Mouse (Mus musculus) ES-E14 (cell line): ENCODE measurements around the gene Mitf. TPM values are rescaled to one million over a fixed set of nuclear protein-coding genes. Genes with fewer than 3 reads are reported as not detected.

Source experiments
- DNase-seq: peaks from one replicate; pipeline ENCODE4 v3.0.0-alpha.2; 2013; ENCODE audit warnings: low read depth, low spot score
- H3K27ac ChIP-seq: 2 replicates; pipeline ENCODE4 v1.5.1; 2012; ENCODE audit warnings: low read depth, mild to moderate bottlenecking, low read length, moderate library complexity, mixed read lengths; ENCODE audit not compliant: poor library complexity, insufficient read depth, severe bottlenecking
- H3K36me3 ChIP-seq: 2 replicates; pipeline ENCODE4 v1.6.1; 2012; ENCODE audit warnings: mild to moderate bottlenecking, low read length, moderate library complexity, mixed read lengths; ENCODE audit not compliant: control insufficient read depth, poor library complexity, insufficient read depth, severe bottlenecking
- H3K4me1 ChIP-seq, 2 experiments: fragments of 150-350 bp in 1 of 2; sonication (generic) in 1 of 2; 2 replicates each; pipeline ENCODE4 v1.6.1; 2012; ENCODE audit warnings: low read length in 2 of 2, mild to moderate bottlenecking in 1 of 2, mixed read lengths in 1 of 2; ENCODE audit not compliant: control insufficient read depth in 2 of 2, insufficient read depth in 2 of 2, poor library complexity in 1 of 2
- H3K4me3 ChIP-seq, 2 experiments: fragments of 150-350 bp in 1 of 2; sonication (generic) in 1 of 2; 2 replicates each; pipeline ENCODE4 v1.5.1; 2012; ENCODE audit warnings: low read length in 2 of 2, low read depth in 1 of 2, mild to moderate bottlenecking in 1 of 2, mixed read lengths in 1 of 2; ENCODE audit not compliant: insufficient read depth in 1 of 2, poor library complexity in 1 of 2, severe bottlenecking in 1 of 2
- H3K9ac ChIP-seq: 2 replicates; pipeline ENCODE4 v1.6.1; 2012; ENCODE audit warnings: low read depth, mild to moderate bottlenecking, low read length, mixed read lengths; ENCODE audit not compliant: poor library complexity, insufficient read depth, severe bottlenecking
- H3K9me3 ChIP-seq: fragments of 150-350 bp; sonication (generic); 2 replicates; pipeline ENCODE4 v1.6.1; 2012; ENCODE audit warnings: low read depth, mild to moderate bottlenecking, low read length; ENCODE audit not compliant: control insufficient read depth, insufficient read depth
- CHD2 ChIP-seq: IDR thresholded peaks from 2 replicates; pipeline ENCODE4 v1.6.1; 2014; ENCODE audit warnings: mild to moderate bottlenecking, low read depth, low read length, inconsistent platforms
- HCFC1 ChIP-seq: IDR thresholded peaks from 2 replicates; pipeline ENCODE4 v1.6.1; 2012; ENCODE audit warnings: low read length, inconsistent platforms, borderline replicate concordance; ENCODE audit not compliant: insufficient read depth
- MAFK ChIP-seq: IDR thresholded peaks from 2 replicates; pipeline ENCODE4 v1.6.1; 2014; ENCODE audit warnings: mild to moderate bottlenecking, low read depth, low read length, inconsistent platforms; ENCODE audit not compliant: insufficient read depth
- ZC3H11A ChIP-seq: IDR thresholded peaks from 2 replicates; pipeline ENCODE4 v1.6.1; 2012; ENCODE audit warnings: low read depth, mild to moderate bottlenecking, inconsistent platforms, low read length, borderline replicate concordance
- ZNF384 ChIP-seq: IDR thresholded peaks from 2 replicates; pipeline ENCODE4 v1.6.1; 2012; ENCODE audit warnings: low read depth, low read length, inconsistent platforms
- in situ Hi-C, 2 experiments: fragments of 600-800 bp; cut with MboI; formaldehyde crosslinking; loops; one replicate each; pipeline ENCODE4 v1.15.1; 2025; ENCODE audit warnings: low sequenced_read_pairs in 2 of 2, inconsistent platforms in 1 of 2; ENCODE audit not compliant: unreplicated experiment in 2 of 2
- total RNA-seq: library from RNA; depleted of rRNA; stranded (reverse); fragments of 300-350 nt; gene quantifications from 2 replicates; pipeline ENCODE4 v1.2.3, GENCODE M21; 2012

Gene Mitf
- total RNA-seq, 1 experiment = 9.3 TPM

DNA sequence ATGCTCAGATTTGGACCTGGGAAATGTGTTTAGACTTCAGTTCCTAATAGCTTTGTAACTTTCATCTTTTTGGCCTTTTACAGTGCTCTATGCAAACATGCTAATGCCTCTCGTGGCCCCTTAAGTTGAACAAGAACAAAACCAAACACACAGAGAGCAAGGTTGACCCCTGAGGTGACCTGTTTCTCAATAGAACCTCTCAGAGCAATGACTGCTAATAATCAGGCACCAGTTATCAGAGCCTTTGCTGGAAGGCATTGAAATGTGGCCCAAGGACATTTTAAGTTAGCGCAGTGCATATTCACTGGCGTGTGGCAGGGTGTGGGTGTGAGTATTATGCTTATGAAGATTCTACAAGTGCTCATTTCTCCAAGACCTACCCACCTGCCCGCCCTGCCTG is 194.7 kb downstream of the Mitf start:
- Histone ChIP-seq H3K4me1 (peaks cover 0 to 6% of the 10 kb centered on the region in 2 experiments; a peak in 2 of 4 replicates), H3K27ac (no peak overlapping the region), H3K9ac (no peak overlapping the region), H3K36me3 (no peaks in the 10 kb centered on the region), H3K9me3 (no peaks in the 10 kb centered on the region), H3K4me3 (no peak overlapping the region)
- no peak for TF ChIP-seq MAFK
- no peak for TF ChIP-seq ZC3H11A
- TF ChIP-seq ZNF384 = no peak
- no peak for TF ChIP-seq HCFC1
- no peak for TF ChIP-seq CHD2
- in situ Hi-C loops = loop anchor here in 1 of 2 experiments (10.0 kb wide), 1 partner anchor 247 kb away; no protein-coding TSS in a partner anchor
- no peak for DNase-seq

DNA sequence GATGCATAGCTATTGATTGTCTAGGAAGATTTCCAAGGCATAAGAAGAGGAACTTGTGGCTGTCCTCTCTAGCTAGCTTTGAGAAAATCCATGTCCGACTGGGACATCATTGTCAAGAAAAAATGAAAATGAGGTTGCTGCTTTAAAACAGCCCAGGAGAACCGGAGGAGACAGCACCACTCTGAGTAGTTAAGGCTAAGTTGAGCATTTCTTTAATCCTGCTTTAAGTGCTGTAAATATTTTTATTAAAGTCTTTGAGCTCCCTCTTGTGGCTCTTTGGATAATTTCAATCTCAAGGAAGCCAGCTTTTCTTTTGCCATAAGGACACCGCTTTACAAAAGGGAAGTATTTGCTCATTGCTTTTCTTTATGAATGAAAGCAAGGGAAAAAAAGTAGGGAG is 196.3 kb downstream of the Mitf start:
- peak; percentile 51 for DNase-seq
- TF ChIP-seq CHD2 (no peak), ZNF384 (no peak), MAFK (no peak), HCFC1 (no peak), ZC3H11A (peak; percentile 42; the same call in 1 of the 2 replicates)
- in situ Hi-C loops = loop anchor here in 1 of 2 experiments (10.0 kb wide), 1 partner anchor 248 kb away; no protein-coding TSS in a partner anchor

DNA sequence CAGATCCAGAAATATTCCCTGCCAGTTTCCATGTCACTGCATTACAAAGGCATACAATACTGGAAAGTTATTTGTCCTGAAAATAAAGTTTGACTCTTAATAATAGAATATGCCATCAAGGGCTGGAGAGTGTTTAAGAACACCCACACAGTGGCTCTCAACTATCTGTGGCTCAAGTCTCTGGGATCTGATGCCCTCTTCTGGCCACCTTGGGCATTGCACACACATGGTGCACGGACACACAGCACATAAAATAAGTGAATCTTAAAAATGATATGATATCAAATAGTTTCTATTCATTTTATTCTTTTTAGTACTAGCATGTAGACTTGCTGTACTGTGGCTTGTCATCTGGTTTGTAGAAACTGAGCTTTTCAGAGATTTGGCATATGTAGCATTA is 198.7 kb downstream of the Mitf start:
- no peaks in the 10 kb centered on the region for H3K36me3 ChIP-seq
- H3K9me3 ChIP-seq = no peaks in the 10 kb centered on the region
- H3K4me1 ChIP-seq = no peaks in the 10 kb centered on the region
- TF ChIP-seq HCFC1 (no peak), CHD2 (no peak), ZC3H11A (peak; percentile 62; the same call in 1 of the 2 replicates), ZNF384 (no peak), MAFK (no peak)
- in situ Hi-C loops = loop anchor here in 1 of 2 experiments (10.0 kb wide), 1 partner anchor 251 kb away; no protein-coding TSS in a partner anchor
- no peak overlapping the region for H3K4me3 ChIP-seq
- H3K9ac ChIP-seq = no peak overlapping the region
- no peak overlapping the region for H3K27ac ChIP-seq
- peak; percentile 35 for DNase-seq

More for the DNA sequence above, 196.3 kb downstream of the Mitf start:
- Histone ChIP-seq H3K4me3 (no peak overlapping the region), H3K36me3 (no peaks in the 10 kb centered on the region), H3K9ac (no peak overlapping the region), H3K9me3 (no peaks in the 10 kb centered on the region), H3K27ac (no peak overlapping the region), H3K4me1 (no peaks in the 10 kb centered on the region)

DNA sequence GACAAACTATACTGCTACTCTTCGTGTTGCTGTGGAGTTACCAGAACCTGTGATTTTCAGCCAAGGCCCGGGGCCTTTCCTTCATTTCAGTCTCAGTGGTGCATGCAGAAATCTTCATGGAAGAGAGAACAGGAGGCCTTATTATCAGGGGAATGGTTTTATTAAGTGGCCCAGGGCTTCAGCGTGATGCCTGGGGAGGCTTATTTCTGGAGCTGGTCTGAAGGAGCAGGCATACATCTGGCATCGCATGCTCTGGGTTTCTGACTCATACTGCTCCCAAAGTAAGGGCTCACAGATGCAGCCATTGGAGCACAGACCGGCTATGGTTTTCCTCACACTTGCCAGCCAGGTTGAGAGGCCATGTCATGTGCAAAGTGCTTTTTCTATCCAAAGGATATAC is 208.2 kb downstream of the Mitf start:
- peaks cover 3% of the 10 kb centered on the region; the same call in 1 of the 2 replicates for H3K36me3 ChIP-seq
- H3K4me3 ChIP-seq = no peak overlapping the region
- H3K9ac ChIP-seq = no peak overlapping the region
- no peak overlapping the region for H3K27ac ChIP-seq
- no peaks in the 10 kb centered on the region for H3K4me1 ChIP-seq
- in situ Hi-C loops = no loop called here
- no peaks in the 10 kb centered on the region for H3K9me3 ChIP-seq
- no peak for DNase-seq
- TF ChIP-seq ZNF384 (no peak), CHD2 (no peak), ZC3H11A (no peak), HCFC1 (no peak), MAFK (no peak)

DNA sequence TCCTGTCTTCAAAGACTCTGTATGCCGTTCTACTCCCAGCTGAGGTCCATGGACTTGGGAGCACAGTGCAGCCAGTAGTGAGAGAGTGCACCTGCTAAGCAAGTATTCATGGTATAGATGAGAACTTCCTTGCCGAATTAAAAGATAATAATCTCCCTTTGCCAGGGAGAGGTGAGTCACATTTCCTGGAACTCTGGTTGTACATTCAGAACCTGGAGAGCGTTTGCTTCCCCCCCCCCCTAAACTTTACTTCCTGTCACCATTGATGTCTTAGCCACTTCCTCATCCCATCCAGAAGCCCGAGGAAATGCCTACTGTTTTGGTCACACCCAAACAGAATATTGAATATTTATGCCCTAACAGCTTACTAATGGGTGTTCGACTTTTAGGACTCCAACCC is 209.0 kb downstream of the Mitf start:
- no peak overlapping the region for H3K9ac ChIP-seq
- TF ChIP-seq ZNF384 (no peak), HCFC1 (no peak), ZC3H11A (no peak), CHD2 (no peak), MAFK (no peak)
- H3K9me3 ChIP-seq = no peaks in the 10 kb centered on the region
- no peak for DNase-seq
- in situ Hi-C loops = no loop called here
- no peak overlapping the region for H3K4me3 ChIP-seq
- H3K4me1 ChIP-seq = no peaks in the 10 kb centered on the region
- H3K36me3 ChIP-seq = peaks cover 3% of the 10 kb centered on the region; the same call in 1 of the 2 replicates
- no peak overlapping the region for H3K27ac ChIP-seq
